Mouse (Mus musculus) liver, embryonic 16.5 days (tissue): Measurements from ENCODE around the gene Nthl1. TPM values are rescaled to one million over a fixed set of nuclear protein-coding genes. Genes with fewer than 3 reads are reported as not detected.

Source experiments
- ATAC-seq: fragments of 200-750 bp; cut with Nextera tagmentation; 2 replicates; pipeline ENCODE4 v1.8.0; 2017; ENCODE audit warnings: low read depth, mild to moderate bottlenecking, moderate number of reproducible peaks, moderate library complexity
- H3K27ac ChIP-seq: fragments of 300-500 bp; sonication (generic); 2 replicates; pipeline ENCODE4 v1.5.1; 2014; ENCODE audit warnings: mild to moderate bottlenecking, low read length
- H3K27me3 ChIP-seq: fragments of 300-500 bp; sonication (generic); 2 replicates; pipeline ENCODE4 v1.6.1; 2014; ENCODE audit warnings: low read depth, low read length, mixed read lengths; ENCODE audit not compliant: control insufficient read depth, insufficient read depth
- H3K36me3 ChIP-seq: fragments of 300-500 bp; sonication (generic); 2 replicates; pipeline ENCODE4 v1.6.1; 2014; ENCODE audit warnings: mild to moderate bottlenecking; ENCODE audit not compliant: control insufficient read depth, insufficient read depth
- H3K4me1 ChIP-seq: fragments of 300-500 bp; sonication (generic); 2 replicates; pipeline ENCODE4 v1.6.1; 2014; ENCODE audit warnings: low read depth, low read length, mixed read lengths; ENCODE audit not compliant: control insufficient read depth
- H3K4me2 ChIP-seq: fragments of 300-500 bp; sonication (generic); 2 replicates; pipeline ENCODE4 v1.6.1; 2014; ENCODE audit warnings: low read depth, low read length, mixed read lengths
- H3K4me3 ChIP-seq: fragments of 300-500 bp; sonication (generic); 2 replicates; pipeline ENCODE4 v1.5.1; 2014; ENCODE audit warnings: low read depth, mild to moderate bottlenecking, low read length
- H3K9ac ChIP-seq: fragments of 300-500 bp; sonication (generic); 2 replicates; pipeline ENCODE4 v1.6.1; 2014; ENCODE audit warnings: low read depth, low read length
- H3K9me3 ChIP-seq: fragments of 300-500 bp; sonication (generic); replicated peaks from 2 replicates; pipeline ENCODE4 v1.6.1; 2016; ENCODE audit warnings: low read length; ENCODE audit not compliant: control insufficient read depth
- WGBS: fragments of 180-500 bp; shearing (Covaris S2); extraction: QIAGEN DNeasy Blood & Tissue Kit; methylation state at CpG from one replicate; pipeline ENCODE4 v1.1.7; 2014; ENCODE audit not compliant: insufficient replicate concordance; 5-methylcytosine and 5-hydroxymethylcytosine counted together
- polyA plus RNA-seq: library from polyadenylated mRNA; unstranded; fragments of >200 nt; fragmentation: Nextera tagmentation; extraction: Ambion mirVana; gene quantifications from 2 replicates; pipeline ENCODE4 v1.2.1, GENCODE M21; 2015

Gene Nthl1
- polyA plus RNA-seq, 1 experiment from 2014 or later, result 5.9 TPM

DNA sequence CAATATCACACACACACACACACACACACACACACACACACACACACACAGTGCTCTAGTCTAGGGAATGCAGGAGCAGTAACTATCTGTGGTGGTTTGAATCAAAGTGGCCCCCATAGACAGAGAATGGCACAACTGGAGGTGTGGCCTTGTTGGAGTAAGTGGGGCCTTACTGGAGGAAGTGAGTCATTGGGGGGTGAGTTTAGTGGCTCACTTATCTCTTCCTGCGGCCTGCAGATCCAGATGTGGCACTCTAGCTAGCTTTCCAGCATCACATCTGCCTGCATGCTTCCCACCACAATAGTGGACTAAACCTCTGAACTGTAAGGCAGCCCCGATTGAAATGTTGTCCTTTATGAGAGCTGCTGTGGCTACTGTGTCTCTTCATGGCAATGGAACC lies 21.8 kb upstream of the Nthl1 start:
- 11% methylated on average over 2 of the region's 2 CpGs for WGBS
- peaks cover 12% of the 10 kb centered on the region for H3K36me3 ChIP-seq
- no peak overlapping the region for H3K9ac ChIP-seq
- no peaks in the 10 kb centered on the region for H3K9me3 ChIP-seq
- H3K27ac ChIP-seq, result peak overlapping the region; percentile 52
- H3K27me3 ChIP-seq, result no peaks in the 10 kb centered on the region
- H3K4me2 ChIP-seq, result peak overlapping the region; percentile 4; the same call in 1 of the 2 replicates
- H3K4me3 ChIP-seq, result no peak overlapping the region
- H3K4me1 ChIP-seq, result peaks cover 40% of the 10 kb centered on the region
- peak; percentile 60 for ATAC-seq

DNA sequence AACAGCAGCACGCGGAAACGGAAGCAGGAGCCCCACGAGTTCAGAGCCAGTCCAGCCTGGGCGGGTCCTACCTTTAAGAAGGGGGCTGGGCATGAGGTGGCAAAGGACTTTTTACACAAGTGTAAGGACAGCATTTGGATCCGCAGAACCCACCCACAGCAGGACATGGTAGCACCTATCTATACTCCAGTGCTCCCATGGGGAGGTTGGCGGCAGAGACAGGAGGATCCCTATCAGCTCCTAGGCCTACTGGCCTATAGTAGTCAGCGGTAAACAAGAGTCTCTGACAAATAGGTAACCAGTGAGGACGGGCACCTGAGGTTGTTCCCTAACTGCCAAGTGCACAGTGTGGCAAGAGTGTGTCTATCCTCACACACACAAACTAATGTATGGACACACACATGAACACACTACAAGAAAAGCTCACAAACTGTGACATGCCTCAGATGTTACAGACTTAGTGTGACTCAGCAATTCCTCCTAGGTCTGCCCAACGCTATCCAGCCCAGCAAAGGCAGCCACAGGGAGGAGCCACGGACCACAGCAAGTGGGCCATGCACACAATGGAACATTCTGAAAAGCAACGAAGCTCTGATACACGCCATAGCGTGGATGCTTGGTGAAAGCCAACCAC lies 14.8 kb upstream of the Nthl1 start:
- peak; percentile 95 for ATAC-seq
- 40% methylated on average over 14 of the region's 14 CpGs for WGBS
- peak overlapping the region; percentile 45 for H3K4me2 ChIP-seq

DNA sequence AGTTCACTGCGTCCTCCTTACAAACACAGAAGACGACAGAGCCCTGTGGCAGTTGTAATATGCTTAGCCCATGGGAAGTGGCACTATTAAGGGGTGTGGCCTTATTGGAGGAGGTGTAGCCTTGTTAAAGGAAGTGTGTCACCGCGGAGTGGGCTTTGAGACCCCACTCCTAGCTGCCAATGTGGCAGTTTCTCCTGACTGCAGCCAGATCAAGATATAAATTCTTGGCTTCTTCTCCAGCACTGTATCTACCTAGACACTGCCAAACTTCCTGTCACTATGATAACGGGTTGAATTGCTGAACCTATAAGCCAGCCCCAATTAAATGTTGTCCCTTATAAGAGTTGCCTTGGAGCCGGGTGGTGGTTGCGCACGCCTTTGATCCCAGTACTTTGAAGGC lies 7.0 kb upstream of the Nthl1 start:
- peaks cover 2% of the 10 kb centered on the region for H3K4me1 ChIP-seq
- 82% methylated on average over 8 of the region's 8 CpGs for WGBS
- no peaks in the 10 kb centered on the region for H3K9me3 ChIP-seq
- H3K27me3 ChIP-seq, result no peaks in the 10 kb centered on the region
- no peak overlapping the region for H3K27ac ChIP-seq
- no peak overlapping the region for H3K9ac ChIP-seq
- H3K36me3 ChIP-seq, result peaks cover 28% of the 10 kb centered on the region
- no peak for ATAC-seq
- H3K4me3 ChIP-seq, result no peak overlapping the region
- H3K4me2 ChIP-seq, result no peak overlapping the region

More for the DNA sequence above, 14.8 kb upstream of the Nthl1 start:
- Histone ChIP-seq H3K27ac (peak overlapping the region; percentile 83), H3K36me3 (peaks cover 25% of the 10 kb centered on the region), H3K4me3 (no peak overlapping the region), H3K9ac (peak overlapping the region; percentile 54), H3K9me3 (no peaks in the 10 kb centered on the region), H3K27me3 (no peaks in the 10 kb centered on the region), H3K4me1 (peaks cover 13% of the 10 kb centered on the region)

DNA sequence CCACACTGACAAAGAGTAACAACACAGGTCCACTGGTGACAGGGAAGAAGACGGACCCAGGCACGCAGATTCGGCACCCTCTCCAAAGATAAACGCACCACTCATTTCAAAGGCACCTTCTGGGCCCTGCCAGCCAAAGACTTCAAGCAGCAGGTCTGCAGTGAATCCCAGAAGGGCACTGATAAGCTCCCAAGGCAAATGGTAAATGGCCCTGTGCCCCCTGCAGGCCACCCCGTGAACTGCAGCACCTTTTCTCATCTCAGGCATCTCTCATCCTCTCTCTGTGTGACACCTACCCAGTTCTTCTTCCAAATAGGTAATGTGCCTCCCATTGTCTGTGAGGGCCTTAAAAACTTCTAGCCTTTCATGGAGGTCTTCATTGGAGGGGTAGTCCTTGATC lies 3.8 kb upstream of the Nthl1 start:
- Histone ChIP-seq H3K9ac (no peak overlapping the region), H3K36me3 (peaks cover 12% of the 10 kb centered on the region), H3K4me2 (no peak overlapping the region), H3K9me3 (no peaks in the 10 kb centered on the region), H3K4me3 (no peak overlapping the region), H3K4me1 (peaks cover 19% of the 10 kb centered on the region), H3K27me3 (no peaks in the 10 kb centered on the region), H3K27ac (no peak overlapping the region)
- WGBS, result 12% methylated on average over 5 of the region's 5 CpGs
- ATAC-seq, result no peak; the same call in 1 of the 2 replicates

DNA sequence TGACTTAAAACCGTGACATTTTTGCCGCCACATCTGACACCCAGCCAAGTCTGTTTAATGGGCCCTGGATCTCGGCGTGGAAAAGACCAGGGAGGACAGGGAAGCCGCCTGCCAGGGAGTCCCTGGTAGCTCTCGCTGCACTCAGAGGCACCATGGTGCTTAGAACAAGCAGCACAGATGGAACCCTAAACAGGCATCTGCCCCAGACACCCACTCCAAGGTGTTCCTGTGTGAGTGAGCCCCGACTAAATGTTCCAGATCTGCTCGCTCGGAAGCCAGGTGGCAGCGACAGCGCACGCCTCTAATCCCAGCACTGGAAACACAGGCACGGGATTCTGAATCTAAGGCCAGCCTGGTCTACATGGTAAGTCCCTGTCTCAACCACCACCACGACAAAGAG lies 2.4 kb upstream of the Nthl1 start:
- Histone ChIP-seq H3K9me3 (no peaks in the 10 kb centered on the region), H3K4me1 (peaks cover 21% of the 10 kb centered on the region), H3K27ac (no peak overlapping the region), H3K9ac (no peak overlapping the region), H3K4me3 (no peak overlapping the region), H3K36me3 (peaks cover 5% of the 10 kb centered on the region; the same call in 1 of the 2 replicates), H3K27me3 (no peaks in the 10 kb centered on the region), H3K4me2 (no peak overlapping the region)
- WGBS, result 81% methylated on average over 14 of the region's 14 CpGs
- no peak for ATAC-seq

DNA sequence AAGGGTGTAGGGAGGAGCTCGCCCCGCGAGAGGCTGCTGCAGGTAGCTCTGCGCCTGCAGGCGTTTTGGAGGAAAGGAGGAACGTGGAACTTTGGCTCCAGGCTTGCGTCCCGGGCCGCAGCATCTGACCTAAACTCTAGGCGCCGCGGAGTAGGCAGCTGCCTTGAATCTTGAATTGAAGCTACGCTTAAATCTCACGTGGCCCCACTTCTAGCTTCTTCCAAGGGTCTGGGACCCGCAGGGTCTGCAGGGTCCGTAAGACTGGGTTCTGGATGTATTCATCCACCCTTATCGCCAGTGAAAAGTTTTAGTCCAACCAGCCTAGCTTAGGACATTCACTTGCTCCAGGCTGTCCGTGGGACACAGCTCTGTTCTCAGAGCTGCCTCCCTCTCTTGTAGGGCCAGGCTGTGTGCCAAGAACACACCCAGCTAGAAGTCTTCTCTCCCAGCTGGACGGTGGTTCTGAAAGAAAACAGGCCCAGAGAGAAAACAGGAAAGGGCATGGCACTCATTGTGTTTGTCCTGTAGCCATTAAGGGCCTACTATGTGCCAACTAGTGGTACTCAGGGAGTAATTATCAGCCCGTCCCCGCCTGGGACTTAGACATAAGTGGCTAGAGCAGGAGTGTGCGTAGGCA lies 451 bp downstream of the Nthl1 start:
- peak overlapping the region; percentile 66 for H3K27ac ChIP-seq
- H3K36me3 ChIP-seq, result no peaks in the 10 kb centered on the region; the same call in 1 of the 2 replicates
- H3K9ac ChIP-seq, result peak overlapping the region; percentile 76
- WGBS, result 11% methylated on average over 22 of the region's 22 CpGs
- peak overlapping the region; percentile 87 for H3K4me2 ChIP-seq
- ATAC-seq, result peak; percentile 33; the same call in 1 of the 2 replicates
- H3K4me3 ChIP-seq, result peak overlapping the region; percentile 74
- H3K27me3 ChIP-seq, result no peaks in the 10 kb centered on the region
- H3K4me1 ChIP-seq, result peaks cover 27% of the 10 kb centered on the region
- no peaks in the 10 kb centered on the region for H3K9me3 ChIP-seq

DNA sequence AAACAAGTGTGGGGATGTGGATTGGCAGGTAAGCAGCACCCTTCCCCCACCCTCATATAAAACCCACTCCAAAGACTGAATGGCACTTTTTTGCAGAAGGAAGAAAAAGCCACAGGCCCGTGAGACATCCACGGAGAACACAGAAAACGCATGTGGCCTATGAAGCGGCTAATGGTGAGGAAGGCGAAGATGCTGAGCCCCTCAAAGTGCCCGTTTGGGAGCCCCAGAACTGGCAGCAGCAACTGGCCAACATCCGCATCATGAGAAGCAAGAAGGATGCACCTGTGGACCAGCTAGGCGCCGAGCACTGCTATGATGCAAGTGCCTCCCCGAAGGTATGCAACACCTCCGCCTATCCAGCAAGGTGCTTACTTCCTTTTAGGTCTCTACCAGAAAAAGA lies 1.4 kb downstream of the Nthl1 start:
- Histone ChIP-seq H3K4me1 (peaks cover 25% of the 10 kb centered on the region), H3K9me3 (no peaks in the 10 kb centered on the region), H3K4me3 (no peak overlapping the region), H3K36me3 (no peaks in the 10 kb centered on the region), H3K27me3 (no peaks in the 10 kb centered on the region), H3K27ac (no peak overlapping the region), H3K4me2 (no peak overlapping the region), H3K9ac (no peak overlapping the region)
- no peak for ATAC-seq
- 83% methylated on average over 11 of the region's 11 CpGs for WGBS

DNA sequence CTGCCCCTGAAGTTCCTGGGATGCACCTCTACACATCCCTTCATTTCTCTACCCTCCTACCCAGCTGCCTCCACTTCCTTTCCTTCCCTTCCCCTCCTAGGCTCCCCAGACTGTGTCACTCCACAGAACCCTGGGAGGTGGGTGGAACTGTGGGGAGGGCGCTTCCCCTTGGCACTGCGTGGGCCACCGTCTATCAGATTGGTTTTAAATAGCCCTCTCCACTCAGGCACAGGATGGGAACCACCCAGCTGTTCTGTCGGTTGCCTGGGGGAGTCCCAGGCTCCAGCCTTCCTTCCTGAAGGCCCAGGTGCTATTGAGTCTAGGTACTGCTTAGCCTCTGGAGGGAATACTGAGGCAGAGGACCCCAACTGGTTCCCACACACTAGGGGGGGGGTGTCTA lies 2.5 kb downstream of the Nthl1 start:
- Histone ChIP-seq H3K4me3 (no peak overlapping the region), H3K9ac (no peak overlapping the region), H3K36me3 (no peaks in the 10 kb centered on the region), H3K4me2 (no peak overlapping the region), H3K9me3 (no peaks in the 10 kb centered on the region), H3K4me1 (peaks cover 25% of the 10 kb centered on the region), H3K27me3 (no peaks in the 10 kb centered on the region), H3K27ac (no peak overlapping the region)
- WGBS, result 37% methylated on average over 4 of the region's 4 CpGs
- ATAC-seq, result no peak

DNA sequence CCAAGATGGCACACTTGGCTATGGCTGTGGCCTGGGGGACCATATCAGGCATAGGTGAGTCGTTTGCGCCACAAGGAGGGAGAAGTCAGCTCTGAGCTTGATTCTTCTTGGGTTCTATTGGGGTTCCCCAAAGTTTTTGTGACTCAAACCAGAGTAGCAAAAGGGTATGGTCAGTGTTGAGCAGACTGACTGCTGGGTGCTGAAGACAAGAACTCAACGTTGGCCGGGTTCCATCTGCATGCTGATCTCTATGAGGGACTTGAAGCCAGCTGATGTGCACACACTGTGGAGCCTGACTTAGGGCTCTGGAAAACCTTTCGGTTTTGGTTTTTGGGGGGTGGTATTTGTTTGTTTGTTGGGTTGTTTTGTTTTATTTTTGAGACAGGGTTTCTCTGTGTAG lies 3.2 kb downstream of the Nthl1 start:
- WGBS, result 84% methylated on average over 5 of the region's 5 CpGs
- H3K4me3 ChIP-seq, result no peak overlapping the region

More for the DNA sequence above, 3.2 kb downstream of the Nthl1 start:
- H3K27ac ChIP-seq, result no peak overlapping the region
- no peaks in the 10 kb centered on the region for H3K27me3 ChIP-seq
- H3K9ac ChIP-seq, result no peak overlapping the region
- ATAC-seq, result no peak
- no peak overlapping the region for H3K4me2 ChIP-seq
- peaks cover 25% of the 10 kb centered on the region for H3K4me1 ChIP-seq
- no peaks in the 10 kb centered on the region for H3K9me3 ChIP-seq
- no peaks in the 10 kb centered on the region for H3K36me3 ChIP-seq
